Mouse (Mus musculus) cerebellum, postnatal 25 days (tissue): ENCODE results near the gene Ppp1r32.

Source experiments
- DNase-seq, 2 experiments: peaks; one replicate each; pipeline ENCODE4 v3.0.0; 2021; ENCODE audit warnings: mixed read lengths in 2 of 2

Gene Ppp1r32

GRCm38 (mm10) chr19:10482703-10483102, at the start of gene Ppp1r32:
TSS of gene Ppp1r32 (minus strand) at chr19:10482928.
- DNase-seq: no peak

- DNase-seq: no peak
Measured at GRCm38 (mm10) chr19:10530082-10530481, 47.4 kb upstream of the Ppp1r32 start.

- peak in 1 of 2 experiments; percentile 53 for DNase-seq
Measured at GRCm38 (mm10) chr19:10525910-10526309, 43.2 kb upstream of the Ppp1r32 start, which contains the start of gene Sdhaf2. TSS of gene Sdhaf2 (minus strand) at chr19:10526142.

- DNase-seq: peak; percentile 91 to 96
Measured at GRCm38 (mm10) chr19:10525106-10525901, 42.6 kb upstream of the Ppp1r32 start, which contains the start of gene Cpsf7. TSS of gene Cpsf7 (plus strand) at chr19:10525266.

- no peak for DNase-seq
Measured at GRCm38 (mm10) chr19:10524784-10525105, 42.0 kb upstream of the Ppp1r32 start.

- no peak for DNase-seq
Measured at GRCm38 (mm10) chr19:10523483-10524080, 40.9 kb upstream of the Ppp1r32 start.

- DNase-seq: no peak
Measured at GRCm38 (mm10) chr19:10521926-10522325, 39.2 kb upstream of the Ppp1r32 start.

- no peak for DNase-seq
Measured at GRCm38 (mm10) chr19:10520355-10520754, 37.6 kb upstream of the Ppp1r32 start.

- DNase-seq: no peak
Measured at GRCm38 (mm10) chr19:10510759-10511330, 28.1 kb upstream of the Ppp1r32 start.

GRCm38 (mm10) chr19:10502571-10502970, 19.8 kb upstream of the Ppp1r32 start:
- peak; percentile 51 to 64 for DNase-seq

- DNase-seq: no peak
Measured at GRCm38 (mm10) chr19:10500581-10500980, 17.9 kb upstream of the Ppp1r32 start.

- DNase-seq: no peak
Measured at GRCm38 (mm10) chr19:10497512-10498160, 14.9 kb upstream of the Ppp1r32 start.

- no peak for DNase-seq
Measured at GRCm38 (mm10) chr19:10496976-10497375, 14.2 kb upstream of the Ppp1r32 start.

GRCm38 (mm10) chr19:10495670-10496069, 12.9 kb upstream of the Ppp1r32 start:
- DNase-seq: no peak

GRCm38 (mm10) chr19:10486264-10486738, 3.6 kb upstream of the Ppp1r32 start:
- peak; percentile 51 to 71 for DNase-seq

GRCm38 (mm10) chr19:10479541-10479940, 3.2 kb downstream of the Ppp1r32 start:
- DNase-seq: no peak

- no peak for DNase-seq
Measured at GRCm38 (mm10) chr19:10473779-10474178, 8.9 kb downstream of the Ppp1r32 start.

- DNase-seq: no peak
Measured at GRCm38 (mm10) chr19:10472958-10473357, 9.8 kb downstream of the Ppp1r32 start.

GRCm38 (mm10) chr19:10469171-10469658, 13.5 kb downstream of the Ppp1r32 start:
- no peak for DNase-seq

GRCm38 (mm10) chr19:10464427-10464826, 18.3 kb downstream of the Ppp1r32 start:
- no peak for DNase-seq

GRCm38 (mm10) chr19:10461584-10461983, 21.1 kb downstream of the Ppp1r32 start:
- DNase-seq: no peak

- DNase-seq: no peak
Measured at GRCm38 (mm10) chr19:10459907-10460306, 22.8 kb downstream of the Ppp1r32 start.

- DNase-seq: no peak
Measured at GRCm38 (mm10) chr19:10458096-10458495, 24.6 kb downstream of the Ppp1r32 start.
